In the genomic region with DNA sequence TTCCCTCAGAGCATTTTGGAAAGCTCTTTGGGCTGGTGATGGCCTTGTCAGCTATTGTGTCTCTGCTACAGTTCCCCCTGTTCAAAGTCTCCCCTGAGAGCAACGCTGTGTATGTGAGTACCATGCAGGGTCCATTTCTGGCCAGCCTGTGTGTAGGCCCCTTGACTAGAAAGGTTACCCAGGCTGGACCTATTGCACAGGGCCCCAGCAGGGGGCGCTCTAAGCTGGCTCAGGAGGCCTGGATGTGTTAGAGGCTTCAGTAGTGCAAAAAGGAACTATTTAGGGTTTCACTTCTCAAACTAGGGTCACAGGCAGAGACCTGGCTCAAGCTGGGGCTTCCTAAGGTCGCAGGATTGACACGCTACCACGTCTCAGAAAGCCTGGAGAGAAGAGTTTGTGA, we compare ENCODE assay signal across 9 mouse cellular contexts. TPM values are rescaled to one million over a fixed set of nuclear protein-coding genes. Genes with fewer than 3 reads are reported as not detected.
DNase-seq lines count a peak whose midpoint lies in the region; ATAC-seq and TF ChIP-seq lines count a peak whose summit lies in the region.
"Had no signal": no experiment of that assay in that cellular context is flagged by ENCODE, and none has a peak within 500 bp of the region (broad histone marks: within the 10 kb centered on the region; RNA-seq: fewer than 3 reads in every experiment).

No protein-coding gene starts in this region.

- WGBS in spleen, adult 2 months: 26% methylated on average over 5 of the region's 5 CpGs

- ATAC-seq in inflammation-experienced regulatory T-cells, adult 6 months: peak; percentile 61
- ATAC-seq in megakaryocyte, adult 5-6 weeks (ENCODE audit: poor library complexity, severe bottlenecking): peak; percentile 94

- H3K27me3 ChIP-seq in spleen, adult 2 months (ENCODE audit: control insufficient read depth, insufficient read depth, low read length): no peaks in the 10 kb centered on the region

- no peak overlapping the region for H3K4me3 ChIP-seq in spleen, adult 2 months (ENCODE audit: extremely low read depth, insufficient read depth, insufficient read length)

- DNase-seq in gastrocnemius, adult 18-20 months (ENCODE audit: low spot score): peak; percentile 29
- no peak for DNase-seq in gastrocnemius, adult 8-10 months (ENCODE audit: low spot score in 2 of 2)
- DNase-seq in T-cell, adult 2 months (ENCODE audit: low spot score): peak; percentile 22
- peak; percentile 64 for DNase-seq in embryo, embryonic 11 days
- DNase-seq in left cerebral cortex, adult 18-20 months (ENCODE audit: low spot score in 2 of 2): peak; percentile 35 to 54
- peak; percentile 57 to 83 for DNase-seq in spleen, adult 2 months (ENCODE audit: low read depth in 1 of 2, low spot score in 2 of 2)

- peak; percentile 95 for TF ChIP-seq CTCF in spleen, adult 2 months (IDR thresholded peaks at IDR 0.05; ENCODE audit: extremely low read depth, insufficient read depth, insufficient read length, insufficient replicate concordance)

- H3K27ac ChIP-seq in spleen, adult 2 months (ENCODE audit: insufficient read depth, low read length): no peak overlapping the region

- peaks cover under 1% of the 10 kb centered on the region; the same call in 1 of the 2 replicates for H3K4me1 ChIP-seq in spleen, adult 2 months (ENCODE audit: control insufficient read depth, insufficient read depth, insufficient read length)

- 0 out of 2 replicates have a peak, but pooled peaks cover 3% of the 10 kb centered on the region for H3K36me3 ChIP-seq in spleen, adult 2 months (ENCODE audit: control insufficient read depth, insufficient read depth, low read length)

- no peak for TF ChIP-seq POLR2A in spleen, adult 2 months (IDR thresholded peaks at IDR 0.05; ENCODE audit: low read depth, low read length)

RNA-seq across cellular contexts. Expression of gene Slc43a3, which starts 19.9 kb away (rescaled TPM):
- 10 to 100 TPM; 17.2 to 18.4 TPM for total RNA-seq in gastrocnemius, adult 18-20 months (2021)
- 10 to 100 TPM; 10.9 to 29.6 (median 17.7) TPM for total RNA-seq in gastrocnemius, adult 8-10 months (2022)
- 10 to 100 TPM in 1 of 3 experiments, 1 to 10 TPM in 2; 8.8 to 23.4 (median 9.2) TPM for polyA plus RNA-seq in inflammation-experienced regulatory T-cells, adult 6 months (2017; shearing (Covaris generic))
- total RNA-seq in left cerebral cortex, adult 18-20 months (2021): under 1 TPM; 0.19 to 0.33 TPM
- 51.4 and 53.0 TPM in 2 replicates for total RNA-seq in megakaryocyte, adult 5-6 weeks (2015)
- 41.9 and 45.2 TPM in 2 replicates for total RNA-seq in megakaryocyte, adult 5-6 weeks (2017)
- polyA plus RNA-seq in spleen, adult 2 months (2012; rRNA removed): 45.3 and 51.1 TPM in 2 replicates

RNA-seq across cellular contexts. Expression of gene Prg2, which starts 24.0 kb away (rescaled TPM):
- not detected for total RNA-seq in gastrocnemius, adult 18-20 months (2021)
- not detected for total RNA-seq in gastrocnemius, adult 8-10 months (2022)
- polyA plus RNA-seq in inflammation-experienced regulatory T-cells, adult 6 months (2017; shearing (Covaris generic)): under 1 TPM in 1 of 3 experiments, not detected in 2; 0.73 TPM
- total RNA-seq in left cerebral cortex, adult 18-20 months (2021): not detected
- 48.6 and 96.7 TPM in 2 replicates for total RNA-seq in megakaryocyte, adult 5-6 weeks (2015)
- total RNA-seq in megakaryocyte, adult 5-6 weeks (2017): 238 and 301 TPM in 2 replicates
- polyA plus RNA-seq in spleen, adult 2 months (2012; rRNA removed): 14.5 and 42.2 TPM in 2 replicates
- total RNA-seq: left cerebral cortex, postnatal 10 days had no signal

RNA-seq across cellular contexts. Expression of gene Prg3, which starts 31.7 kb away (rescaled TPM):
- not detected for total RNA-seq in gastrocnemius, adult 18-20 months (2021)
- total RNA-seq in gastrocnemius, adult 8-10 months (2022): not detected
- polyA plus RNA-seq in inflammation-experienced regulatory T-cells, adult 6 months (2017; shearing (Covaris generic)): not detected
- not detected for total RNA-seq in left cerebral cortex, adult 18-20 months (2021)
- 6.2 and 11.0 TPM in 2 replicates for total RNA-seq in megakaryocyte, adult 5-6 weeks (2015)
- 14.2 and 18.4 TPM in 2 replicates for total RNA-seq in megakaryocyte, adult 5-6 weeks (2017)
- polyA plus RNA-seq in spleen, adult 2 months (2012; rRNA removed): 3.7 and 5.0 TPM in 2 replicates
- total RNA-seq: left cerebral cortex, postnatal 10 days had no signal

Comparison
In these comparisons a context has a peak if more than half of its experiments do, and no peak if none do; other contexts are left out.
1. DNase-seq: peak in gastrocnemius, adult 18-20 months (single experiment), T-cell, adult 2 months (single experiment), embryo, embryonic 11 days (single experiment), left cerebral cortex, adult 18-20 months (2 of 2) and spleen, adult 2 months (2 of 2); none in gastrocnemius, adult 8-10 months (0 of 2).
2. RNA of gene Slc43a3, which starts 19.9 kb away (total RNA-seq): 41.9 to 53.0 TPM in megakaryocyte, adult 5-6 weeks, 10.9 to 29.6 TPM in gastrocnemius, adult 8-10 months and 17.2 to 18.4 TPM in gastrocnemius, adult 18-20 months; 0.19 to 0.33 TPM in left cerebral cortex, adult 18-20 months; every median in the first group is over 4 times any median in the second.
3. RNA of gene Prg2, which starts 24.0 kb away (total RNA-seq): 48.6 to 301 TPM in megakaryocyte, adult 5-6 weeks; not detected in left cerebral cortex, adult 18-20 months, not detected in gastrocnemius, adult 18-20 months and not detected in gastrocnemius, adult 8-10 months; every median in the first group is over 10 times any median in the second.
4. RNA of gene Prg3, which starts 31.7 kb away (total RNA-seq): 6.2 to 18.4 TPM in megakaryocyte, adult 5-6 weeks; not detected in gastrocnemius, adult 18-20 months, not detected in gastrocnemius, adult 8-10 months and not detected in left cerebral cortex, adult 18-20 months; every median in the first group is over 4 times any median in the second.